In the genomic region with DNA sequence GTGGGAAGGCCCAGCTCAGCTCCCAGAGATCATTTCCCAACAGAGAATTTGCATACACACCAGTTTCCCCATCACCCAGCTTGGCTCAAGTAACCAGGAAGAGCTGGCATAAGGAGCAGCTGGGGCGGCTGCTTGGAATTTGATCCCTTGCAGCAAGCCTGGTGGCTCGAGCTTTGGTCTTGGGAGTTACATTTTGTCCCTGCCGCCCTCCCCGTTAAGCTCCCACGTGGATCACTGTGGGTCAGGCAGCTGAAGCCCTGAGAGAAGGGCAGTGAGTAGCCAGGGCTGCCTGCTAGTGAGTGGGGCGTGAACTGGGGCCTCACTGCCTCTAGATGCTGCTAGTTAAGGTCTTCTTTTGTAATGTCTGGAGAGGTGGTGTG, we compare ENCODE assay signal across 9 mouse cellular contexts. TPM values are rescaled to one million over a fixed set of nuclear protein-coding genes. Genes with fewer than 3 reads are reported as not detected.
DNase-seq lines count a peak whose midpoint lies in the region; ATAC-seq and TF ChIP-seq lines count a peak whose summit lies in the region.
"Had no signal": no experiment of that assay in that cellular context is flagged by ENCODE, and none has a peak within 500 bp of the region (broad histone marks: within the 10 kb centered on the region; RNA-seq: fewer than 3 reads in every experiment).

No protein-coding gene starts in this region.

- POLR2A ChIA-PET in Patski (lab: Charles Lee), result no interaction called here

- CTCF ChIA-PET in Patski (lab: Charles Lee), result interaction anchor here (1.0 to 1.4 kb wide), 2 partner anchors 10 to 15 kb away, joined by 3 read pairs; no protein-coding TSS in a partner anchor

- peak; percentile 48 for ATAC-seq in Patski
- ATAC-seq in stomach, embryonic 16.5 days (ENCODE audit: insufficient read depth, low FRiP score), result no peak

- no peaks in the 10 kb centered on the region; the same call in 1 of the 2 replicates for H3K36me3 ChIP-seq in stomach, embryonic 16.5 days (ENCODE audit: control insufficient read depth, insufficient read depth, low read length)

- 35% methylated on average over 6 of the region's 6 CpGs for WGBS in stomach, embryonic 16.5 days

- H3K9ac ChIP-seq in stomach, embryonic 16.5 days (ENCODE audit: low read length), result 0 out of 2 replicates have a peak overlapping the region, but pooled peaks have one; percentile 8

- H3K4me3 ChIP-seq in layer of hippocampus, adult 2 months, result no peak overlapping the region
- no peak overlapping the region for H3K4me3 ChIP-seq in stomach, embryonic 16.5 days (replicated peaks; ENCODE audit: low read length)

- H3K27me3 ChIP-seq in Patski, result no peaks in the 10 kb centered on the region
- no peaks in the 10 kb centered on the region for H3K27me3 ChIP-seq in stomach, embryonic 16.5 days (ENCODE audit: control insufficient read depth, insufficient read depth, low read length)

- TF ChIP-seq CTCF in layer of hippocampus, adult 2 months (conservative IDR thresholded peaks at IDR 0.05), result no peak
- TF ChIP-seq CTCF in Patski (IDR thresholded peaks at IDR 0.05), result no peak

- peak overlapping the region; percentile 84 for H3K27ac ChIP-seq in layer of hippocampus, adult 2 months
- H3K27ac ChIP-seq in stomach, embryonic 16.5 days (ENCODE audit: low read length), result peak overlapping the region; percentile 58; the same call in 1 of the 2 replicates

- no peak for DNase-seq in layer of hippocampus, adult 2 months (ENCODE audit: low spot score in 2 of 2)
- DNase-seq in layer of hippocampus, postnatal 14 days (ENCODE audit: low spot score in 2 of 2), result no peak
- DNase-seq in Patski (ENCODE audit: low read depth, low spot score), result no peak
- peak; percentile 79 for DNase-seq in fibroblast of lung, adult 2 months (ENCODE audit: low read depth)
- DNase-seq in kidney, postnatal 36 days, result peak; percentile 80 to 90
- no peak for DNase-seq in thymus, postnatal 0 days (ENCODE audit: low spot score)
- no peak for DNase-seq in right cerebral cortex, postnatal 14 days

- no peak overlapping the region for H3K4me2 ChIP-seq in stomach, embryonic 16.5 days (ENCODE audit: low read depth, low read length)

- no peaks in the 10 kb centered on the region for H3K9me3 ChIP-seq in stomach, embryonic 16.5 days (replicated peaks; ENCODE audit: control insufficient read depth, low read length)

- in situ Hi-C loops in Patski (cut with MboI; ENCODE audit: low pct_unique_long_range_greater_than_20kb), result no loop called here

- H3K4me1 ChIP-seq in stomach, embryonic 16.5 days (ENCODE audit: control insufficient read depth, insufficient read depth, low read length), result peaks cover 29% of the 10 kb centered on the region

RNA-seq across cellular contexts. Expression of a gene that starts 11.9 kb away (rescaled TPM):
- 1 to 10 TPM; 1.1 to 1.2 TPM for total RNA-seq in layer of hippocampus, adult 2 months (2021)
- 1 to 10 TPM; 1.2 to 1.9 TPM for total RNA-seq in layer of hippocampus, postnatal 14 days (2021)
- 5.7 TPM for polyA plus RNA-seq in Patski (2021)
- 1.6 and 2.1 TPM in 2 replicates for polyA plus RNA-seq in stomach, embryonic 16.5 days (2015; fragmentation: Nextera tagmentation; extraction: Ambion mirVana)
- 3.0 and 3.5 TPM in 2 replicates for polyA plus RNA-seq in thymus, postnatal 0 days (2015; fragmentation: Nextera tagmentation; extraction: Ambion mirVana)

RNA-seq across cellular contexts. Expression of a gene that starts 30.8 kb away (rescaled TPM):
- total RNA-seq in layer of hippocampus, adult 2 months (2021), result 100 to 1,000 TPM; 111 to 116 TPM
- 100 to 1,000 TPM; 110 to 113 TPM for total RNA-seq in layer of hippocampus, postnatal 14 days (2021)
- polyA plus RNA-seq in Patski (2021), result 22.3 TPM
- polyA plus RNA-seq in stomach, embryonic 16.5 days (2015; fragmentation: Nextera tagmentation; extraction: Ambion mirVana), result 41.5 and 45.0 TPM in 2 replicates
- 48.4 and 57.8 TPM in 2 replicates for polyA plus RNA-seq in thymus, postnatal 0 days (2015; fragmentation: Nextera tagmentation; extraction: Ambion mirVana)

RNA-seq across cellular contexts. Expression of a gene that starts 49.2 kb away (rescaled TPM):
- total RNA-seq in layer of hippocampus, adult 2 months (2021), result 10 to 100 TPM; 14.6 to 16.3 TPM
- total RNA-seq in layer of hippocampus, postnatal 14 days (2021), result 10 to 100 TPM; 13.7 to 15.1 TPM
- 13.5 TPM for polyA plus RNA-seq in Patski (2021)
- polyA plus RNA-seq in stomach, embryonic 16.5 days (2015; fragmentation: Nextera tagmentation; extraction: Ambion mirVana), result 17.2 and 20.5 TPM in 2 replicates
- 37.3 and 38.2 TPM in 2 replicates for polyA plus RNA-seq in thymus, postnatal 0 days (2015; fragmentation: Nextera tagmentation; extraction: Ambion mirVana)

RNA-seq across cellular contexts. Expression of a gene that starts 50.2 kb away (rescaled TPM):
- under 1 TPM; 0.64 to 1.00 TPM for total RNA-seq in layer of hippocampus, adult 2 months (2021)
- 1 to 10 TPM in 1 of 2 experiments, under 1 TPM in 1; 0.76 to 2.0 TPM for total RNA-seq in layer of hippocampus, postnatal 14 days (2021)
- 0.14 TPM for polyA plus RNA-seq in Patski (2021)
- polyA plus RNA-seq in stomach, embryonic 16.5 days (2015; fragmentation: Nextera tagmentation; extraction: Ambion mirVana), result 0.10 and 0.31 TPM in 2 replicates
- polyA plus RNA-seq in thymus, postnatal 0 days (2015; fragmentation: Nextera tagmentation; extraction: Ambion mirVana), result 0.22 and 0.30 TPM in 2 replicates
- polyA plus RNA-seq: liver, embryonic 16.5 days had no signal

Comparison
In these comparisons a context has a peak if more than half of its experiments do, and no peak if none do; other contexts are left out.
1. DNase-seq: peak in fibroblast of lung, adult 2 months (single experiment) and kidney, postnatal 36 days (2 of 2); none in layer of hippocampus, adult 2 months (0 of 2), layer of hippocampus, postnatal 14 days (0 of 2), Patski (single experiment), thymus, postnatal 0 days (single experiment) and right cerebral cortex, postnatal 14 days (single experiment).